Mouse (Mus musculus): ENCODE results near the gene Xpo5. TPM values are rescaled to one million over a fixed set of nuclear protein-coding genes. Genes with fewer than 3 reads are reported as not detected.

Xpo5 gene
- total RNA-seq, 2 experiments from 2014 or later, result 42.1 to 43.3 TPM

DNA sequence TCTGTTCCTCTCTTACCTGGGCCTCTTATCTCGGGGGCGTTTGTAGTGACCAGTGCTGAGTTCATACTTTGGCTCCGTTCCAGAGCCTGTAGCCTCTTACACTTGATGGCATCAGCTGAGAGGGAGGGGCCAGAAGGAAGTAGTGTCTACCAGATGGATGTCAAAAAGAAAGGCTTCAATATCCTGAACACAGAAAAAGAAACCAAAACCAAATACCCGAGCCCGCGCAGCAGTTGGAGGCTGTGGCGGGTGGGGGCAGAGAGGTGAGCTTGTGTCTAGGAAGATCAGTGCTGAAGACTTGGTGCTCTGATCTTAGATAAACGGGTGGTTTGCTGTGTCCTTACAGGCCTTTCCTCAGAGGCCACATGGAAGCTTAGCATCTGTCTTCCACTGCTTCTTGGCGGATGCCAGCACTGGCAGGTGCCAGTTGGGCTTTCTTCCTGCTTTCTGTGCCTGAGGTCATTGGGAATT, 39.6 kb upstream of the Xpo5 start:
- H3K4me3 ChIP-seq, result no peak overlapping the region; the same call in 1 of the 2 replicates
- intact Hi-C loops (cut with DNase I), result no loop called here
- no peak overlapping the region for H3K27ac ChIP-seq
- TF ChIP-seq CTCF (IDR thresholded peaks at IDR 0.05), result no peak
- no peak for DNase-seq (ENCODE audit: extremely low spot score in 1 of 2, low spot score in 2 of 2)

- Histone ChIP-seq H3K27ac (no peak overlapping the region), H3K4me3 (no peak overlapping the region)
- intact Hi-C loops (cut with DNase I), result no loop called here
- no peak for TF ChIP-seq CTCF (IDR thresholded peaks at IDR 0.05)
- DNase-seq (ENCODE audit: extremely low spot score in 1 of 2, low spot score in 2 of 2), result no peak
Measured at GRCm38 (mm10) chr17:46164301-46164700, 38.3 kb upstream of the Xpo5 start.

GRCm38 (mm10) chr17:46164791-46165190, 37.8 kb upstream of the Xpo5 start:
- no peak for TF ChIP-seq CTCF (IDR thresholded peaks at IDR 0.05)
- Histone ChIP-seq H3K4me3 (no peak overlapping the region), H3K27ac (no peak overlapping the region)
- no peak for DNase-seq (ENCODE audit: extremely low spot score in 1 of 2, low spot score in 2 of 2)
- intact Hi-C loops (cut with DNase I), result no loop called here

- DNase-seq (ENCODE audit: extremely low spot score in 1 of 2, low spot score in 2 of 2), result no peak
- no peak for TF ChIP-seq CTCF (IDR thresholded peaks at IDR 0.05)
- Histone ChIP-seq H3K27ac (no peak overlapping the region), H3K4me3 (no peak overlapping the region)
- intact Hi-C loops (cut with DNase I), result no loop called here
Measured at GRCm38 (mm10) chr17:46165460-46165859, 37.1 kb upstream of the Xpo5 start.

- intact Hi-C loops (cut with DNase I), result no loop called here
Measured at GRCm38 (mm10) chr17:46166270-46166669, 36.3 kb upstream of the Xpo5 start.

DNA sequence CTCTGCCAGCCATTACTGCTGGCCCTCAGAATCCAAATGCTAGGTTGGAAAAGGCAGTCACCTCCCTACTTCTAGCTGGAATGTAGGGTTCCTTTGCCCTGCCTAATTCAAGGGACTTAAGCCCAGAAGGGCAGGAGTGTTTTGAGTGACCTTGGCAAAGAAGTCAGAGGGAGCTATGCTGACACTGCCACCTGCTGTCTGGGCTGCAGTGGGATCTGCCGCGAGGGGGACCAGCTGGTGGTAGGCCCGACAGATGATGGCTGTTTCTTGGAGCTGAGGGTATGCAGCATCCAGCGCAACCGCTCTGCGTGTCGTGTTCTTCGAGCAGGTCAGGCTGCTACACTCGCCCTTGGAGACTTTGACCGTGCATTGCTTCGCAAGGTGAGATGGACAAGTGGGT, 35.6 kb upstream of the Xpo5 start:
- DNase-seq (ENCODE audit: extremely low spot score in 1 of 2, low spot score in 2 of 2), result no peak
- TF ChIP-seq CTCF (IDR thresholded peaks at IDR 0.05), result peak; percentile 36; the same call in 1 of the 2 replicates
- H3K27ac ChIP-seq, result no peak overlapping the region
- intact Hi-C loops (cut with DNase I), result no loop called here
- H3K4me3 ChIP-seq, result no peak overlapping the region

More at GRCm38 (mm10) chr17:46166270-46166669, 36.3 kb upstream of the Xpo5 start:
- TF ChIP-seq CTCF (IDR thresholded peaks at IDR 0.05), result no peak
- Histone ChIP-seq H3K4me3 (no peak overlapping the region), H3K27ac (no peak overlapping the region)
- no peak for DNase-seq (ENCODE audit: extremely low spot score in 1 of 2, low spot score in 2 of 2)

DNA sequence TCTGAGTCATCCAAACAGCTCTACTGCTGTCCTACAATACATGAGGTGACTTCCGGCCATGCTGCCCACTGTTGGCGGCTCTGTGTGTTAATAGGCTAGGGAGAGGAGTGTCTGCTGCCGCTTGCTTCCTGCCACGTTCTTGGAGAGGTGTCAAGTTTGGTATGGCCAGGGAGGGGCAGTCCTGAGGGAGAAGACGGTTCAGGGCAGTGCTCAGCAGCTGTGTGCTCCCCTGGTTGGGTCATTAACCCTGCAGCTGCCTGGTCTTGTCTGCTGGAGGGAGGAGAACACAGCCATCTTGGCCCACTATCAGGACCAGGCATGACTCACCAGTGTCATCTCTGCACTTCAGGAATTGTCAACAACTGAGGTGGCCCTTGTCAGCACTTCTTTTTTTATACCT, 34.3 kb upstream of the Xpo5 start:
- DNase-seq (ENCODE audit: extremely low spot score in 1 of 2, low spot score in 2 of 2), result no peak
- TF ChIP-seq CTCF (IDR thresholded peaks at IDR 0.05), result no peak
- intact Hi-C loops (cut with DNase I), result no loop called here
- Histone ChIP-seq H3K4me3 (no peak overlapping the region), H3K27ac (0 out of 2 replicates have a peak overlapping the region, but pooled peaks have one; percentile 21)

DNA sequence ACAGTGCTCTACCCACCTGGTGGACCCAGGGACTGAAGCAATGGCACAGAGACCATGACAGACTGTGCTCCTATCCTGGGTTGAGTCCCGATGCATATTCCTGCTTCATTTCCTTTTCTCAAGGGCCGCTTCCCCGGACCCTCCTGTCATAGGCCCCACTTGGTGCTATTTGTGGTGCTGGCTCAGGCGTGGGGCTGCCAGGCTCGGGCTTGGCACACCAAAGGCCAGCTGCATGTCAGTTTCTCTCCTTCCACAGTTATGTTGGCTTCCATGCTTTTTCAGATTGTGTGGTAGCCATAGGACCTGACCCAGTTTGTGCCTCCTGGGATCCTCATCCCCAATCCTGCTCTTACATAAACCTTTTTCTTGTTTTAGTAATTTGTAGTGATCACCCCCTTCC, 33.8 kb upstream of the Xpo5 start:
- no peak for TF ChIP-seq CTCF (IDR thresholded peaks at IDR 0.05)
- H3K4me3 ChIP-seq, result no peak overlapping the region
- intact Hi-C loops (cut with DNase I), result no loop called here
- DNase-seq (ENCODE audit: extremely low spot score in 1 of 2, low spot score in 2 of 2), result no peak
- H3K27ac ChIP-seq, result peak overlapping the region; percentile 21; the same call in 1 of the 2 replicates

DNA sequence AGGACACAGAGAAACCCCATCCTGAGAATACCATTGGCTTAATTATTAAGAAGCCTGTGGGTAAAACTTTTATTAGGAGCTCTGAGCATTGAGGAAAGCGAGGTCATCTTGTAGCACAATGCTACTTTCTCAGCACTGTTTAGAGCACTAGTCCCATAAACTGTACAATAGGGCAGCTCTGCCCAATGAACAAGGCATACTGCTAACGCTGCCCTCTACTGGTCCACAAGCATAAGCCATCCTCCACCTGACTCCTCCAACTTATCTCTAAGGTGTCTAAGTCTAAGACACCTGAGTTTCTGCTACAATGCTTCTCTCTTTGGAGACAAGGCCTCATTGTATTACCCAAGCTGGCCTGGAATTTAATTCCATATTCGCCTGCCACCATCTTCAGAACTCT, 32.0 kb upstream of the Xpo5 start:
- no peak for DNase-seq (ENCODE audit: extremely low spot score in 1 of 2, low spot score in 2 of 2)
- peak; percentile 72 for TF ChIP-seq CTCF (IDR thresholded peaks at IDR 0.05)
- intact Hi-C loops (cut with DNase I), result loop anchor here (2.0 kb wide), 1 partner anchor 440 kb away; no protein-coding TSS in a partner anchor
- no peak overlapping the region for H3K27ac ChIP-seq
- no peak overlapping the region for H3K4me3 ChIP-seq

GRCm38 (mm10) chr17:46182273-46182672, 20.3 kb upstream of the Xpo5 start:
- intact Hi-C loops (cut with DNase I), result no loop called here
- H3K27ac ChIP-seq, result no peak overlapping the region
- no peak overlapping the region for H3K4me3 ChIP-seq
- peak; percentile 43 for TF ChIP-seq CTCF (IDR thresholded peaks at IDR 0.05)
- no peak for DNase-seq (ENCODE audit: extremely low spot score in 1 of 2, low spot score in 2 of 2)

GRCm38 (mm10) chr17:46188829-46189228, 13.8 kb upstream of the Xpo5 start:
- DNase-seq (ENCODE audit: extremely low spot score in 1 of 2, low spot score in 2 of 2), result no peak
- TF ChIP-seq CTCF (IDR thresholded peaks at IDR 0.05), result no peak
- Histone ChIP-seq H3K4me3 (no peak overlapping the region), H3K27ac (no peak overlapping the region)
- intact Hi-C loops (cut with DNase I), result no loop called here

- no peak for TF ChIP-seq CTCF (IDR thresholded peaks at IDR 0.05)
- intact Hi-C loops (cut with DNase I), result loop anchor here (5.0 kb wide), 2 partner anchors 46 to 191 kb away; partner anchors contain the start of genes Polr1c and Yipf3
- DNase-seq (ENCODE audit: extremely low spot score in 1 of 2, low spot score in 2 of 2), result no peak
- Histone ChIP-seq H3K4me3 (peak overlapping the region; percentile 22; the same call in 1 of the 2 replicates), H3K27ac (no peak overlapping the region)
Measured at GRCm38 (mm10) chr17:46201151-46201550, 1.4 kb upstream of the Xpo5 start.

DNA sequence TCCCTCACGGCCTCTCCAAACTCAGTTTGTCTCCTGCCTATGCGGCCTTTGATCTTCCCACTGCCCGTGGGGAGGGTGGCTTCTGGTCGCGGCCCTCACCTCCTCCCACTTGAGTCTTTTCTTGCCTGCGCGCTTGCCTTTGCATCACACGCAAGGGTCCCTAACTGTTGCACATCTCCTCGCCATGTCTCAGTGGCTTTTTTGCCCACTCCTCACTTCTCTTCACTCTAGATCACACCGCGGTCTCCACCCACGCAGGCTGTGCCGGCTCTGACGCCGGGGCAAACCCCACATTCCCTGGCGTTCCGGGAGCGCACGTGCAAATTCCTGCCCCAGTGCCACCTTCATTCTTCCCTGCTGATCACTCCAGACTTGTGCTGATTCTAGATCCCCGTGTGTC, 496 bp downstream of the Xpo5 start:
- H3K27ac ChIP-seq, result peak overlapping the region; percentile 82

More for the DNA sequence above, 496 bp downstream of the Xpo5 start:
- intact Hi-C loops (cut with DNase I), result loop anchor here (5.0 kb wide), 2 partner anchors 44 to 189 kb away; partner anchors contain the start of genes Polr1c and Yipf3
- no peak for TF ChIP-seq CTCF (IDR thresholded peaks at IDR 0.05)
- peak overlapping the region; percentile 74 for H3K4me3 ChIP-seq
- DNase-seq (ENCODE audit: extremely low spot score in 1 of 2, low spot score in 2 of 2), result peak in 1 of 2 experiments; percentile 45

All from left cerebral cortex, adult 2 months (tissue).